Mouse (Mus musculus): Measurements from ENCODE around the gene Slc25a27.

Slc25a27 gene

GRCm38 (mm10) chr17:43666576-43667289, at the start of gene Slc25a27:
Gene Slc25a27 (minus strand): TSS chr17:43667214.
- DNase-seq (ENCODE audit: low spot score in 2 of 2): peak; percentile 68 to 73

GRCm38 (mm10) chr17:43716601-43717000, 49.6 kb upstream of the Slc25a27 start:
- DNase-seq (ENCODE audit: low spot score in 2 of 2): no peak

- no peak for DNase-seq (ENCODE audit: low spot score in 2 of 2)
These were observed 47.2 kb upstream of the Slc25a27 start for GRCm38 (mm10) chr17:43714191-43714590.

GRCm38 (mm10) chr17:43711557-43712352, 44.7 kb upstream of the Slc25a27 start:
- no peak for DNase-seq (ENCODE audit: low spot score in 2 of 2)

- DNase-seq (ENCODE audit: low spot score in 2 of 2): no peak
These were observed 40.2 kb upstream of the Slc25a27 start for GRCm38 (mm10) chr17:43707254-43707653.

GRCm38 (mm10) chr17:43706749-43707148, 39.7 kb upstream of the Slc25a27 start:
- no peak for DNase-seq (ENCODE audit: low spot score in 2 of 2)

- no peak for DNase-seq (ENCODE audit: low spot score in 2 of 2)
These were observed 37.4 kb upstream of the Slc25a27 start for GRCm38 (mm10) chr17:43704216-43704930.

- DNase-seq (ENCODE audit: low spot score in 2 of 2): peak in 1 of 2 experiments; percentile 38
These were observed 34.0 kb upstream of the Slc25a27 start for GRCm38 (mm10) chr17:43701060-43701459.

GRCm38 (mm10) chr17:43698997-43699649, 32.1 kb upstream of the Slc25a27 start:
- peak; percentile 61 to 76 for DNase-seq (ENCODE audit: low spot score in 2 of 2)

- no peak for DNase-seq (ENCODE audit: low spot score in 2 of 2)
These were observed 22.6 kb upstream of the Slc25a27 start for GRCm38 (mm10) chr17:43689591-43689990.

GRCm38 (mm10) chr17:43684638-43685037, 17.6 kb upstream of the Slc25a27 start:
- no peak for DNase-seq (ENCODE audit: low spot score in 2 of 2)

- no peak for DNase-seq (ENCODE audit: low spot score in 2 of 2)
These were observed 17.1 kb upstream of the Slc25a27 start for GRCm38 (mm10) chr17:43684086-43684485.

GRCm38 (mm10) chr17:43677317-43677716, 10.3 kb upstream of the Slc25a27 start:
- no peak for DNase-seq (ENCODE audit: low spot score in 2 of 2)

GRCm38 (mm10) chr17:43676241-43676640, 9.2 kb upstream of the Slc25a27 start:
- DNase-seq (ENCODE audit: low spot score in 2 of 2): no peak

- no peak for DNase-seq (ENCODE audit: low spot score in 2 of 2)
These were observed 8.2 kb upstream of the Slc25a27 start for GRCm38 (mm10) chr17:43675228-43675627.

- DNase-seq (ENCODE audit: low spot score in 2 of 2): no peak
These were observed 4.9 kb upstream of the Slc25a27 start for GRCm38 (mm10) chr17:43671907-43672306.

- DNase-seq (ENCODE audit: low spot score in 2 of 2): no peak
These were observed 2.2 kb upstream of the Slc25a27 start for GRCm38 (mm10) chr17:43669145-43669695.

- no peak for DNase-seq (ENCODE audit: low spot score in 2 of 2)
These were observed 353 bp upstream of the Slc25a27 start, which contains the start of gene Cyp39a1 for GRCm38 (mm10) chr17:43667290-43667843. Gene Cyp39a1 (plus strand): TSS chr17:43667425.

- no peak for DNase-seq (ENCODE audit: low spot score in 2 of 2)
These were observed 15.5 kb downstream of the Slc25a27 start for GRCm38 (mm10) chr17:43651314-43652046.

Measured in thymus, postnatal 10 days (tissue).